Mouse (Mus musculus) ES-E14 (cell line): ENCODE measurements around the gene Pcgf3. TPM values are rescaled to one million over a fixed set of nuclear protein-coding genes. Genes with fewer than 3 reads are reported as not detected.

Source experiments
- DNase-seq: peaks from one replicate; pipeline ENCODE4 v3.0.0-alpha.2; 2013; ENCODE audit warnings: low read depth, low spot score
- H3K27ac ChIP-seq: 2 replicates; pipeline ENCODE4 v1.5.1; 2012; ENCODE audit warnings: low read depth, mild to moderate bottlenecking, low read length, moderate library complexity, mixed read lengths; ENCODE audit not compliant: poor library complexity, insufficient read depth, severe bottlenecking
- H3K36me3 ChIP-seq: 2 replicates; pipeline ENCODE4 v1.6.1; 2012; ENCODE audit warnings: mild to moderate bottlenecking, low read length, moderate library complexity, mixed read lengths; ENCODE audit not compliant: control insufficient read depth, poor library complexity, insufficient read depth, severe bottlenecking
- H3K4me1 ChIP-seq, 2 experiments: fragments of 150-350 bp in 1 of 2; sonication (generic) in 1 of 2; 2 replicates each; pipeline ENCODE4 v1.6.1; 2012; ENCODE audit warnings: low read length in 2 of 2, mild to moderate bottlenecking in 1 of 2, mixed read lengths in 1 of 2; ENCODE audit not compliant: control insufficient read depth in 2 of 2, insufficient read depth in 2 of 2, poor library complexity in 1 of 2
- H3K4me3 ChIP-seq, 2 experiments: fragments of 150-350 bp in 1 of 2; sonication (generic) in 1 of 2; 2 replicates each; pipeline ENCODE4 v1.5.1; 2012; ENCODE audit warnings: low read length in 2 of 2, low read depth in 1 of 2, mild to moderate bottlenecking in 1 of 2, mixed read lengths in 1 of 2; ENCODE audit not compliant: insufficient read depth in 1 of 2, poor library complexity in 1 of 2, severe bottlenecking in 1 of 2
- H3K9ac ChIP-seq: 2 replicates; pipeline ENCODE4 v1.6.1; 2012; ENCODE audit warnings: low read depth, mild to moderate bottlenecking, low read length, mixed read lengths; ENCODE audit not compliant: poor library complexity, insufficient read depth, severe bottlenecking
- H3K9me3 ChIP-seq: fragments of 150-350 bp; sonication (generic); 2 replicates; pipeline ENCODE4 v1.6.1; 2012; ENCODE audit warnings: low read depth, mild to moderate bottlenecking, low read length; ENCODE audit not compliant: control insufficient read depth, insufficient read depth
- CHD2 ChIP-seq: IDR thresholded peaks from 2 replicates; pipeline ENCODE4 v1.6.1; 2014; ENCODE audit warnings: mild to moderate bottlenecking, low read depth, low read length, inconsistent platforms
- HCFC1 ChIP-seq: IDR thresholded peaks from 2 replicates; pipeline ENCODE4 v1.6.1; 2012; ENCODE audit warnings: low read length, inconsistent platforms, borderline replicate concordance; ENCODE audit not compliant: insufficient read depth
- MAFK ChIP-seq: IDR thresholded peaks from 2 replicates; pipeline ENCODE4 v1.6.1; 2014; ENCODE audit warnings: mild to moderate bottlenecking, low read depth, low read length, inconsistent platforms; ENCODE audit not compliant: insufficient read depth
- ZC3H11A ChIP-seq: IDR thresholded peaks from 2 replicates; pipeline ENCODE4 v1.6.1; 2012; ENCODE audit warnings: low read depth, mild to moderate bottlenecking, inconsistent platforms, low read length, borderline replicate concordance
- ZNF384 ChIP-seq: IDR thresholded peaks from 2 replicates; pipeline ENCODE4 v1.6.1; 2012; ENCODE audit warnings: low read depth, low read length, inconsistent platforms
- in situ Hi-C, 2 experiments: fragments of 600-800 bp; cut with MboI; formaldehyde crosslinking; loops; one replicate each; pipeline ENCODE4 v1.15.1; 2025; ENCODE audit warnings: low sequenced_read_pairs in 2 of 2, inconsistent platforms in 1 of 2; ENCODE audit not compliant: unreplicated experiment in 2 of 2
- total RNA-seq: library from RNA; depleted of rRNA; stranded (reverse); fragments of 300-350 nt; gene quantifications from 2 replicates; pipeline ENCODE4 v1.2.3, GENCODE M21; 2012

Pcgf3 gene
- total RNA-seq, 1 experiment: 29.1 TPM

DNA sequence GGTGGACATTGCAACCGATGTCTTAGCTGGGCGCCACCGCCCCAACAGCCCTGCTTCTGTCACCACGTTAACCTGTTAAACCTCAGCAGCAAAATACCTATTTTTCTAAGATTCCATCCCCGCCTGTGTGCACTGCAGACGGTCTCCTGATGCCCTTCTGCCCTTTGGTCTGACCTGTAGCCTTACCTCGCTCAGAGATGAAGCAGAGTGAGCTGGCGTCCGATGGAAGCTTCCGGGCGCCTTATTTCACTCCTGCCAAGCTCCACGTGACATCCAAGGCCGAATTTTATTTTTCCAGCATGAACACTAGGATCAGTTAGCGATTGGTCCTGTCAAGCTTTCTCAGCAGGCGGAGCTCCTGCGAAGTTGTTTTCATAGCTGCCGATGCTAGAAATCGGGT lies 41.3 kb downstream of the Pcgf3 start:
- DNase-seq: no peak
- no peak overlapping the region for H3K27ac ChIP-seq
- in situ Hi-C loops: no loop called here
- no peaks in the 10 kb centered on the region for H3K9me3 ChIP-seq
- no peak overlapping the region for H3K9ac ChIP-seq
- H3K4me1 ChIP-seq: no peaks in the 10 kb centered on the region
- no peak overlapping the region for H3K4me3 ChIP-seq
- peaks cover 32% of the 10 kb centered on the region for H3K36me3 ChIP-seq
- TF ChIP-seq MAFK (no peak), CHD2 (no peak), ZC3H11A (no peak), ZNF384 (no peak), HCFC1 (no peak)

DNA sequence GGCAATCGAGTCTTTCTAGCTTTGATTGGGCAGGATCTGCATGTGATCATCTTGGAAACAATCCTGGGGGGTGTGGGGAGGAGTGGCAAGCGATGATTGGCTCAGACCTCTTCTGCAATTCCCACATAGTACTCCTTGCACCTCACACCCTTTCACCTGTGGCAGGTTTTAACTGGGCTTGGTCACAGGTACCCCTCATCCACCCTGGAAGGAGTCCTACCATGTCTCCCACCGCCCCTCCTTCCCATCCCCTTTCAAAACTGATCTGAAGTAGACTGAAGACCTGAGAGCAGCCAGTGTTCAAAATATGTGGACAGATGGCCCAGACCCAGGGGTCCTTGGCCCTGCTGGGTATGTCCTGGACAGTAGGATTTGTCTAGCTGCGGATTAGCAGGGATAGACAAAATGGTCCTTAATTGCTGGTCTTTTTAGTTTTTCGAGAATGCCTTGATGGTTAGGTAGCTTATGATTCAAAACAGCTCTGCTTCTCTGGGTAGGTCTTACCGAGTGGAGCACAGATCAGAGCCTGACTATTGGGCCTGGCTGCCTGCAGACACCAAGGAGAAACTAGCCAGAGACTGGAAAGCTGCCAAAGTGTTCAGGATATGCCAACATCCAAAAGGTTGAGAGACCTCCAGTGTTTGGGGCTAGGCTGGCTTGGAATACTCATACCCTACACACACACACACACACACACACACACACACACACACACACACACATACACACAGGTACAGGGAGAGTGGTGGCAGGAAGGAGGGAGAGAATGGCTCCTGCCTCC lies 54.7 kb downstream of the Pcgf3 start:
- peak overlapping the region in 1 of 2 experiments; percentile 15; a peak in 1 of 4 replicates for H3K4me3 ChIP-seq
- no peaks in the 10 kb centered on the region for H3K9me3 ChIP-seq
- in situ Hi-C loops: no loop called here
- H3K27ac ChIP-seq: no peak overlapping the region
- H3K9ac ChIP-seq: no peak overlapping the region
- no peak for DNase-seq
- H3K4me1 ChIP-seq: peaks cover 24 to 34% of the 10 kb centered on the region in 2 experiments
- H3K36me3 ChIP-seq: no peaks in the 10 kb centered on the region
- no peak for TF ChIP-seq MAFK
- TF ChIP-seq ZC3H11A: no peak
- no peak for TF ChIP-seq CHD2
- no peak for TF ChIP-seq HCFC1
- TF ChIP-seq ZNF384: no peak

DNA sequence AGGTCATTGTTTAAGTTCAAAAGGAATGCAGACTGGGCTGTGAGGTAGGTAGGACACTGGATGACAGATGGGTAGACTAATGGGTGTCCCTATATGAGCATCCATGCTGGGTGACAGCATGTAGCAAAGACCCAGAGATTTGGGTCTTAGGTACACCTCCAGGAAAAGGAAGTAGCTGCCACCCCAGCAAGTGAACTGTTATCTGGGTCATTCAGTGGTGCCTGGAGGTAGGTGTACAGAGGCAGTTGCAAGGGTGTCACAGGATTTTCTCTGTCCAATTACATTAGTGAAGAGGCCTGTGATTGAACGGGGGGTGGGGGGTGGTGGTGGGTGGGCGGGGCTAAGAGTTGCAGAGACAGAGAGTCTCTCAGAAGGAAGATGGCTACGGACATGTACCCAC lies 55.6 kb downstream of the Pcgf3 start:
- H3K9me3 ChIP-seq: no peaks in the 10 kb centered on the region
- no peak for DNase-seq
- no peak overlapping the region for H3K9ac ChIP-seq
- peaks cover 24 to 37% of the 10 kb centered on the region in 2 experiments for H3K4me1 ChIP-seq
- no peak overlapping the region for H3K4me3 ChIP-seq
- TF ChIP-seq CHD2 (no peak), ZC3H11A (no peak), MAFK (no peak), ZNF384 (no peak), HCFC1 (no peak)
- H3K36me3 ChIP-seq: no peaks in the 10 kb centered on the region
- in situ Hi-C loops: no loop called here
- H3K27ac ChIP-seq: no peak overlapping the region

DNA sequence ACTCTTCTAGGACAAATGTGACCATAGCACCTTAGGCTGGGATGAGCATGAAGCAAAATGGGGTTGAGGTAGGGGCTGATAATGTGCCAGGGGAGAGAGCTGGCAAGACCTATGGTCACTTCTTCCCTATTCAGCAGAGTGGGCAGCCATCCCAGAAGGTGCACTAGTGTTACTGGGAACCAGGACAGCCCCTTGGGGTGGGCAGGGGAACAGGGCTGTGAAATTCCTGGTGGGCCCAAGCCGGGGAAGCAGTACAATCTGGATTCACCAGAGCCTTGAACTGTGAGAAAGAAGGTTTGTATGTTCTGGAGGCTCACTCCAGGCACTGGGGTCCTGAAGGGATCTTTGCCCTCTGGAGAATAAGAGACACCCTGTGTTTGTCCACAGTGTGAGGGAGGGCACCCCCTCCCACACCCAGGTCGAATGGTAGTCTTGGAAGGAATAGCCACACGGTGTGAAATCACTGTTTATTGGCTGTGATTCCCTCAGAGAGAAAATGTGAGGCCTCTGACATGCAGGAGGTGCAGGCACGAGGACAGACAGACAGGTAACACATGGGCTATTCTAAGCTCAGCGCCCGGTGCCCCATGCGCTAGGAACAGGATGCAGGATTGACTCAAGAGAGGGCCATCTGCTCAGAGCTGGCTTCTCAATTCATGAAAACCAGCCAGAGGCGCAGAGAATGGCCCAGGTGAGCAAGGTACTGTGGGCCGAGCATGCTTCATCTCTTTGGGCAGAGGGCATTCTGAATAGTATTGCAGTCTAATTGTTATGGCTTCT lies 57.3 kb downstream of the Pcgf3 start:
- Histone ChIP-seq H3K4me3 (no peak overlapping the region), H3K9me3 (no peaks in the 10 kb centered on the region), H3K36me3 (no peaks in the 10 kb centered on the region), H3K9ac (no peak overlapping the region), H3K27ac (no peak overlapping the region), H3K4me1 (peaks cover 24 to 37% of the 10 kb centered on the region in 2 experiments)
- in situ Hi-C loops: no loop called here
- TF ChIP-seq HCFC1 (no peak), CHD2 (no peak), MAFK (no peak), ZNF384 (no peak), ZC3H11A (no peak)
- DNase-seq: no peak
